Mouse (Mus musculus) stomach, embryonic 14.5 days (tissue): ENCODE results near the gene Slc2a1. TPM values are rescaled to one million over a fixed set of nuclear protein-coding genes. Genes with fewer than 3 reads are reported as not detected.

Experiments
- ATAC-seq: fragments of 200-750 bp; cut with Nextera tagmentation; 2 replicates; pipeline ENCODE4 v1.8.0; 2017; ENCODE audit warnings: low read depth, moderate TSS enrichment; ENCODE audit not compliant: insufficient number of reproducible peaks, insufficient read depth, low FRiP score
- H3K27ac ChIP-seq: fragments of 300-500 bp; sonication (generic); 2 replicates; pipeline ENCODE4 v1.5.1; 2014; ENCODE audit warnings: mild to moderate bottlenecking, low read length, moderate library complexity, mixed read lengths
- H3K27me3 ChIP-seq: fragments of 300-500 bp; sonication (generic); 2 replicates; pipeline ENCODE4 v1.6.1; 2014; ENCODE audit warnings: low read length, control low read depth, mixed read lengths; ENCODE audit not compliant: control insufficient read depth, insufficient read depth
- H3K36me3 ChIP-seq: fragments of 300-500 bp; sonication (generic); 2 replicates; pipeline ENCODE4 v1.6.1; 2014; ENCODE audit warnings: mild to moderate bottlenecking, control low read depth, low read length, moderate library complexity, mixed read lengths; ENCODE audit not compliant: control insufficient read depth, insufficient read depth
- H3K4me1 ChIP-seq: fragments of 300-500 bp; sonication (generic); 2 replicates; pipeline ENCODE4 v1.6.1; 2014; ENCODE audit warnings: low read length, control low read depth, mixed read lengths; ENCODE audit not compliant: control insufficient read depth, insufficient read depth
- H3K4me2 ChIP-seq: fragments of 300-500 bp; sonication (generic); replicated peaks from 2 replicates; pipeline ENCODE4 v1.6.1; 2014; ENCODE audit warnings: low read depth, low read length, control low read depth
- H3K4me3 ChIP-seq: fragments of 300-500 bp; sonication (generic); 2 replicates; pipeline ENCODE4 v1.5.1; 2014; ENCODE audit warnings: low read depth, low read length, control low read depth
- H3K9ac ChIP-seq: fragments of 300-500 bp; sonication (generic); replicated peaks from 2 replicates; pipeline ENCODE4 v1.6.1; 2014; ENCODE audit warnings: low read depth, mild to moderate bottlenecking, control low read depth, low read length, moderate library complexity, mixed read lengths
- H3K9me3 ChIP-seq: fragments of 300-500 bp; sonication (generic); 2 replicates; pipeline ENCODE4 v1.6.1; 2016; ENCODE audit warnings: low read depth, low read length, control low read depth; ENCODE audit not compliant: control insufficient read depth
- WGBS: fragments of 180-500 bp; shearing (Covaris S2); extraction: QIAGEN DNeasy Blood & Tissue Kit; methylation state at CpG from one replicate; pipeline ENCODE4 v1.1.7; 2014; 5-methylcytosine and 5-hydroxymethylcytosine counted together
- microRNA counts: library from miRNA; unstranded; fragments of <30 nt; microRNA quantifications from one replicate; lab custom pipeline; 2016
- microRNA-seq: library from miRNA; unstranded; fragments of <30 nt; microRNA quantifications from one replicate; pipeline ENCODE4, GENCODE M21; 2016
- polyA plus RNA-seq: library from polyadenylated mRNA; unstranded; fragments of >200 nt; fragmentation: Nextera tagmentation; extraction: Ambion mirVana; gene quantifications from 2 replicates; pipeline ENCODE4 v1.2.1, GENCODE M21; 2014

Slc2a1 gene
- polyA plus RNA-seq, 1 experiment from 2014 or later, result 120 TPM

GRCm38 (mm10) chr4:119177702-119178101 is 69.2 kb downstream of the Slc2a1 start:
- ATAC-seq, result no peak
- WGBS, result 65% methylated on average over 5 of the region's 5 CpGs
- H3K9ac ChIP-seq, result no peak overlapping the region
- H3K36me3 ChIP-seq, result no peaks in the 10 kb centered on the region
- peaks cover 4% of the 10 kb centered on the region; the same call in 1 of the 2 replicates for H3K4me1 ChIP-seq
- no peaks in the 10 kb centered on the region for H3K27me3 ChIP-seq
- H3K9me3 ChIP-seq, result no peaks in the 10 kb centered on the region
- H3K27ac ChIP-seq, result no peak overlapping the region
- H3K4me3 ChIP-seq, result no peak overlapping the region
- H3K4me2 ChIP-seq, result no peak overlapping the region

- no peak for ATAC-seq
- 68% methylated on average over 18 of the region's 18 CpGs for WGBS
- Histone ChIP-seq H3K27me3 (no peaks in the 10 kb centered on the region), H3K36me3 (no peaks in the 10 kb centered on the region), H3K27ac (no peak overlapping the region), H3K4me1 (no peaks in the 10 kb centered on the region; the same call in 1 of the 2 replicates), H3K4me3 (no peak overlapping the region), H3K9ac (no peak overlapping the region), H3K9me3 (no peaks in the 10 kb centered on the region), H3K4me2 (no peak overlapping the region)
Measured at GRCm38 (mm10) chr4:119178331-119178730, 69.8 kb downstream of the Slc2a1 start.

- Histone ChIP-seq H3K4me1 (no peaks in the 10 kb centered on the region), H3K4me2 (no peak overlapping the region), H3K9ac (no peak overlapping the region), H3K9me3 (no peaks in the 10 kb centered on the region), H3K36me3 (no peaks in the 10 kb centered on the region), H3K27me3 (no peaks in the 10 kb centered on the region), H3K27ac (no peak overlapping the region), H3K4me3 (no peak overlapping the region)
- no peak for ATAC-seq
- WGBS, result 53% methylated on average over 4 of the region's 4 CpGs
Measured at GRCm38 (mm10) chr4:119180133-119180707, 71.7 kb downstream of the Slc2a1 start.

GRCm38 (mm10) chr4:119181456-119181855 is 72.9 kb downstream of the Slc2a1 start:
- no peak overlapping the region for H3K27ac ChIP-seq
- H3K4me1 ChIP-seq, result no peaks in the 10 kb centered on the region
- ATAC-seq, result no peak
- H3K36me3 ChIP-seq, result no peaks in the 10 kb centered on the region
- H3K27me3 ChIP-seq, result no peaks in the 10 kb centered on the region
- no peak overlapping the region for H3K4me2 ChIP-seq
- H3K9ac ChIP-seq, result no peak overlapping the region
- WGBS, result 88% methylated on average over 9 of the region's 9 CpGs
- H3K9me3 ChIP-seq, result no peaks in the 10 kb centered on the region
- H3K4me3 ChIP-seq, result no peak overlapping the region

GRCm38 (mm10) chr4:119183525-119183924 is 75.0 kb downstream of the Slc2a1 start:
- no peaks in the 10 kb centered on the region for H3K27me3 ChIP-seq
- no peak overlapping the region for H3K27ac ChIP-seq
- 52% methylated on average over 1 of the region's 1 CpGs for WGBS
- no peaks in the 10 kb centered on the region for H3K4me1 ChIP-seq
- H3K9me3 ChIP-seq, result no peaks in the 10 kb centered on the region
- no peaks in the 10 kb centered on the region for H3K36me3 ChIP-seq
- H3K9ac ChIP-seq, result no peak overlapping the region
- H3K4me2 ChIP-seq, result no peak overlapping the region
- no peak overlapping the region for H3K4me3 ChIP-seq
- no peak for ATAC-seq

- WGBS, result 79% methylated on average over 4 of the region's 4 CpGs
- no peak for ATAC-seq
- no peak overlapping the region for H3K4me2 ChIP-seq
- no peaks in the 10 kb centered on the region for H3K27me3 ChIP-seq
- no peaks in the 10 kb centered on the region for H3K4me1 ChIP-seq
- no peak overlapping the region for H3K9ac ChIP-seq
- H3K36me3 ChIP-seq, result no peaks in the 10 kb centered on the region
- no peak overlapping the region for H3K4me3 ChIP-seq
- H3K9me3 ChIP-seq, result no peaks in the 10 kb centered on the region
- H3K27ac ChIP-seq, result no peak overlapping the region
Measured at GRCm38 (mm10) chr4:119185771-119186170, 77.3 kb downstream of the Slc2a1 start.

MicroRNA genes within 50 kb of the gene (microRNA counts, 519-probe panel; counts per million panel counts)
- microRNA mmu-miR-1957 (lab: Ali Mortazavi, UCI), result 1,377 counts per million, percentile 6 among the panel's probes with 10 or more counts

Small RNAs within 50 kb of the gene (microRNA-seq; reads per million reads assigned to microRNA genes)
- not detected for gene Mir1957a

Other genes with a start within 250 kb of the Slc2a1 start
- not detected in 2 replicates for gene Olfr1331, start 244.1 kb upstream of the Slc2a1 start, polyA plus RNA-seq
- gene Olfr1330, start 220.1 kb upstream of the Slc2a1 start, polyA plus RNA-seq, result not detected in 2 replicates
- not detected in 2 replicates for gene Olfr1329, start 191.2 kb upstream of the Slc2a1 start, polyA plus RNA-seq
- not detected in 2 replicates for gene Olfr1328, start 170.1 kb upstream of the Slc2a1 start, polyA plus RNA-seq
- gene Lao1, start 147.1 kb upstream of the Slc2a1 start, polyA plus RNA-seq, result not detected in 2 replicates
- gene Zfp691, start 65.5 kb downstream of the Slc2a1 start, polyA plus RNA-seq, result 7.0 and 8.5 TPM in 2 replicates
- 1.1 and 1.5 TPM in 2 replicates for gene Ermap, start 81.3 kb downstream of the Slc2a1 start, polyA plus RNA-seq
- 150 and 155 TPM in 2 replicates for gene Svbp, start 86.6 kb downstream of the Slc2a1 start, polyA plus RNA-seq
- gene Tmem269, start 109.5 kb downstream of the Slc2a1 start, polyA plus RNA-seq, result not detected in 2 replicates
- gene AU022252, start 124.0 kb downstream of the Slc2a1 start, polyA plus RNA-seq, result 24.0 and 29.7 TPM in 2 replicates
- 45.0 and 46.3 TPM in 2 replicates for gene P3h1, start 124.2 kb downstream of the Slc2a1 start, polyA plus RNA-seq
- gene Cldn19, start 146.7 kb downstream of the Slc2a1 start, polyA plus RNA-seq, result not detected in 2 replicates
- 626 and 684 TPM in 2 replicates for gene Ybx1, start 185.9 kb downstream of the Slc2a1 start, polyA plus RNA-seq
- gene Ppih, start 211.8 kb downstream of the Slc2a1 start, polyA plus RNA-seq, result 91.7 and 93.7 TPM in 2 replicates